Mouse (Mus musculus): Measurements from ENCODE around the gene Olfr1282.
"Not testable (repeated sequence)": the region's sequence is repeated elsewhere in the genome, so short reads cannot be mapped to it uniquely, and the experiment has no call there.

Gene Olfr1282

DNA sequence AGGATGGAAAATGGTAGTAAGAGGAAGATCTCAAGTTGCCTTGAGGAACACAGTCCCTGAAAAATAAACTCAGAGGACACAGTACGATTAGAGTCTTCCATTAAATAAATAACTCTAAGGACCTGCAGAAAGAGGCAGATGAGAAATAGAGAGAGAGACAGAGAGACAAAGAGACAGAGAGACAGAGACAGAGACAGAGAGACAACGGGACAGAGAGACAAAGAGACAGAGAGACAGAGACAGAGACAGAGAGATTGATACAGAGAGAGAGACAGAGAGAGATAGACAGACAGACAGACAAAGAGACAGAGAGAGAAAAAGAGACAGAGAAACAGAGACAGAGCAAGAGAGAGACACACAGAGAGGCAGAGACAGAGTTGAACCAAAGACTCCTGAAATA, at the start of gene Olfr1282:
TSS of gene Olfr1282 (minus strand) at position 101 of the 400 bp plus-strand sequence.
- no peak for DNase-seq

DNA sequence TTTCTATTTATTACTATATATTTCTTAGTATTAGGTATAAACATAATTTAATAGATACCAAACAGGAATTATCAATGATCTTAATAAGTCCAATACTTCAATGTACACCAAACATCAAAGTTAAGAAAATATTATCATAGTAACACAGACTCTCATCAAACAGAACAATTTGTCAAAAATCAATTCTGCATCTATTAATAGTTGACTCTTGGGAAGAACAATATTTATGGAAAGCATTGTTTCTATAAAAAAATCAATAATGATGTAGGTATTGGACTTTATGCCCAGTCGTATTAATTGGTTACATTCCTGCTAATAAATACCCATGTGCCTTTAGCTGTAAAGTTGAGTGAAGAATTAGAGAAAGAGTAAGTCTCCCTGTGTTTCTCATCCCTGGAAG, 39.3 kb upstream of the Olfr1282 start, which contains the start of gene Olfr1284:
TSS of gene Olfr1284 (plus strand) at position 301 of the 400 bp plus-strand sequence.
- no peak for DNase-seq

DNA sequence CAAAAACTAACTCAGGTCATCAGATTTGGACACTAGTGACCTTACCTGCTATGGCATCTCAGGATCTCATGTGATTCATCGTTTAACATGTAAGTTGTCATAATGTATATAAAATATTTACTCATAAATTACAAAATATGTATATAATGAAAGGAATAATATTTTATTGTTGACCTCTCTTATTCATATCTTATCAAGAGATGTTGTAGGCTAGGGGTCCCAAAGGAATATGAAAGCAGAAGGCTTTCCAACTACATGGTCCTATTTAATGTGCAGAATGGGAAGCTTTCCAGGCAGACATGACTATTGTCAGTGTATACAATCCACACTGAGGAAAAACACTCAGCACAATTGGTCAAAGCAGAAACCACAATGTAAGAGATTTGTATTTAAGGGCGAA, 30.6 kb upstream of the Olfr1282 start, which contains the start of gene Olfr1283:
TSS of gene Olfr1283 (plus strand) at position 301 of the 400 bp plus-strand sequence.
- no peak for DNase-seq

DNA sequence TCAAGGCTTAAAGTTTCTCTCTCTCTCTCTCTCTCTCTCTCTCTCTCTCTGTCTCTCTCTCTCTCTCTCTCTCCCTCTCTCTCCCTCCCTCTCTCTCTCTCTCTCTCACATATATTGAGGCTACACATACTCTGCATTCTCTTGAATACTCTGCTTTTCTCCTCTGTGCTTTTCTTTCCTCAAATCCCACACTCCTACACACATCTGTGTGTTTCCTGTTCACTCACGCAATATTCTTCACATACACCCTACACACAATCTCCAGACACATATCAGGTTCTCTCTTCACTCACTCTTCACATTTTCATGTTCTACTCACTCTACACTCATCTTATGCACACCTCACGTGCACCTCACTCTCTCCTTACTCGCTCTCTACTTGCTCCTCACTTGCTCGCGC, 2.2 kb downstream of the Olfr1282 start:
- not testable (repeated sequence) for DNase-seq

DNA sequence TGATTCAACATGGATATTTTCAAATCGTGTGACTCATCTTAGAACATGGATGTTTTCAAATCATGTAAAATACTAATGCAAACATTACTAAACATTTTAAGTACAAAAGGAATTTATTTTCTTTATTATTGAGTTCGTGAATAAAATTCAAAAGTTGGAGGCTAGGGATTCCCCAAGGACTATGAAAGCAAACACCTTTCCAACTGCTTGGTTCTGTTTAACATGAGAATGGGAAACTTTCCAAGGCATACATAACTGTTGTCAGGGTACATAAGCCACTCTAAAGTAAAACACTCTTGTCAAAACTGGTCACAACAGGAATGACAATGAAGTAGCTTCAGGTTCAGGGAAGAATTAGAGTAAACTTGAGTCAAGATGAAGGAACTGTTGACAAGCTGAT, 9.7 kb downstream of the Olfr1282 start, which contains the start of gene Olfr1281:
TSS of gene Olfr1281 (plus strand) at position 301 of the 400 bp plus-strand sequence.
- DNase-seq: no peak

DNA sequence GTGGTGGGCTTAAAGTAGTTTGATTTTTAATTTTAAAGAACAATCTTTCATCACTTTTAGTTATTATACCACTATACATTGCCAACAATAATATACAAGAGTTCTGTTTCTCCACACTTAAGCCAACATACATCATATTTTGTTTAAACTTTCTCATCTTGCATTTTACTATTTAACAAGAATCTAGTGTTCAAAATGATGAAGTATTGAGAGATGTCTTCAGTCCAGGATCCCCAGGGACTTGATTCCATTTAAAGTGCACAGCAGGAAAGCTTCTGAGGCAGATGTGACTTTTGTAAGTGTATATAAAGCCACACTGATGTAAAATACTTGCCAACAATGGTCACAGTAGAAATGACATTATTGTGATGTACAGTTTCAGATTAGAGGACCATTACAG, 22.2 kb downstream of the Olfr1282 start, which contains the start of gene Olfr1280:
TSS of gene Olfr1280 (plus strand) at position 301 of the 400 bp plus-strand sequence.
- no peak for DNase-seq

DNA sequence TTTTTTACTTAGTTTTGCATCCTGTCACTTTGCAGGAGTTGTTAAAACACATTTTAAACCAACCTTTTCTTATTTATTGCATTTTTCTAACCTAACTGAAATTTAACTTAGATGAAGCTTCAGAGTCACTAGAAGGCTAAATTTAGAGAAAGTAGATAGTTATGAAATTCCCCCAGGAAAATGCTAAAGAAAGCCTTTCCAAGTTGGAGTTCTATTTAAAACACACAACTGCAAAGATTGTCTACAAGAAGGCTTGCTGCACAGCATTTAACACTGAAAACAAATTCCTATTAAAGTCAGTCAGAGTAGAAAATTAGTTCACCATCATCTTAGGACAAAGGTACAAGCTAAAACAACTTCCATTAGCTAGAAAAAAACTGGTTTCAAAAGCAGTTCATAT, 35.5 kb downstream of the Olfr1282 start, which contains the start of gene Olfr1279:
TSS of gene Olfr1279 (plus strand) at position 262 of the 400 bp plus-strand sequence.
- no peak for DNase-seq

DNA sequence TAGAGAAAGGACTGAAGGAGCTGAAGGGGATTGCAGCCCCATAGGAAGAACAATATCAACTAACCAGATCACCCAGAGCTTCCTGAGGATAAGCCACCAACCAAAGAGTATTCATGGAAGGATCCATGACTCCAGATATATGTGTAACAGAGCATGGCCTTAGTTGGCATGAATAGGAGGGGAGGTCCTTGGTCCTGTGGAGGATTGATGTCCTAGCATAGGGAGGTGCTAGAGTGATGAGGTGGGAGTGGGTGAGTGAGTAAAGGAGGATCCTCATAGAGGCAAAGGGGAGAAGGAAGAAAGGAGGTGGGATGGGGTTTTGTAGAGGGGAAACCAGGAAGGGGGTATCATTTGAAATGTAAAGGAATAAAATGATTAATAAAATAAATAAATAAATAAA, 37.3 kb downstream of the Olfr1282 start:
- DNase-seq: no peak

DNA sequence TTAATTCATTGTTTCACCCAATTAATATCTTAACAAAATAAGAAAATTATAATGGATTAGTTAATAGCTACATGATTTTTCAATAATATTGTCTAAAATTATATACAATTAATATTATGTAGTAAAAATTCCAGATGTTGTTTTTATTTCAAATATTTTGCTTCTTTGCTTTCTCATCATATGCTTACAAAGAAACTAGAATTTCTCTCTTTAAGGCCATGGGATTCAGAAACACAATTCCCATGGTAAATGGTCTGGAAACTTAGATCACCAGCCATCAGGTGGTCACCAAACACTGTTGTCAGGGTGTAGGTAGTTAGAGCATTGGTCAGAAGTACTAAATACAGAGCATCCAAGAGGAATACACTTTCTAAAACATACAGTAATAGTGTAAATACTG, 46.0 kb downstream of the Olfr1282 start, which contains the start of gene Olfr1278:
TSS of gene Olfr1278 (plus strand) at position 301 of the 400 bp plus-strand sequence.
- DNase-seq: no peak
